Mouse (Mus musculus) heart, embryonic 16.5 days (tissue): ENCODE results near the gene Hdgfl2. TPM values are rescaled to one million over a fixed set of nuclear protein-coding genes. Genes with fewer than 3 reads are reported as not detected.

Experiments used
- ATAC-seq: fragments of 200-750 bp; cut with Nextera tagmentation; replicated peaks from 2 replicates; pipeline ENCODE4 v1.8.0; 2017; ENCODE audit warnings: moderate number of reproducible peaks; ENCODE audit not compliant: insufficient read depth, low FRiP score; ENCODE audit errors: extremely low read depth
- H3K27ac ChIP-seq: fragments of 300-500 bp; sonication (generic); 2 replicates; pipeline ENCODE4 v1.5.1; 2014; ENCODE audit warnings: mild to moderate bottlenecking, low read length, control low read depth, moderate library complexity
- H3K27me3 ChIP-seq: fragments of 300-500 bp; sonication (generic); 2 replicates; pipeline ENCODE4 v1.6.1; 2014; ENCODE audit warnings: low read length, mixed read lengths; ENCODE audit not compliant: control insufficient read depth, insufficient read depth
- H3K36me3 ChIP-seq: fragments of 300-500 bp; sonication (generic); 2 replicates; pipeline ENCODE4 v1.6.1; 2014; ENCODE audit not compliant: control insufficient read depth, insufficient read depth
- H3K4me1 ChIP-seq: fragments of 300-500 bp; sonication (generic); 2 replicates; pipeline ENCODE4 v1.6.1; 2014; ENCODE audit warnings: low read length, mixed read lengths; ENCODE audit not compliant: control insufficient read depth, insufficient read depth
- H3K4me2 ChIP-seq: fragments of 300-500 bp; sonication (generic); 2 replicates; pipeline ENCODE4 v1.6.1; 2014; ENCODE audit warnings: low read depth, mild to moderate bottlenecking, control low read depth, low read length
- H3K4me3 ChIP-seq: fragments of 300-500 bp; sonication (generic); 2 replicates; pipeline ENCODE4 v1.5.1; 2014; ENCODE audit warnings: mild to moderate bottlenecking, control low read depth, low read length
- H3K9ac ChIP-seq: fragments of 300-500 bp; sonication (generic); 2 replicates; pipeline ENCODE4 v1.6.1; 2014; ENCODE audit warnings: low read length, control low read depth
- H3K9me3 ChIP-seq: fragments of 300-500 bp; sonication (generic); replicated peaks from 2 replicates; pipeline ENCODE4 v1.6.1; 2016; ENCODE audit warnings: low read length; ENCODE audit not compliant: control insufficient read depth
- WGBS: fragments of 180-500 bp; shearing (Covaris S2); extraction: QIAGEN DNeasy Blood & Tissue Kit; methylation state at CpG from one replicate; pipeline ENCODE4 v1.1.7; 2014; 5-methylcytosine and 5-hydroxymethylcytosine counted together
- polyA plus RNA-seq: library from polyadenylated mRNA; unstranded; fragments of >200 nt; fragmentation: Nextera tagmentation; extraction: Ambion mirVana; gene quantifications from 2 replicates; pipeline ENCODE4 v1.2.1, GENCODE M21; 2015

Hdgfl2 gene
- polyA plus RNA-seq = 82.7 and 88.3 TPM in 2 replicates

DNA sequence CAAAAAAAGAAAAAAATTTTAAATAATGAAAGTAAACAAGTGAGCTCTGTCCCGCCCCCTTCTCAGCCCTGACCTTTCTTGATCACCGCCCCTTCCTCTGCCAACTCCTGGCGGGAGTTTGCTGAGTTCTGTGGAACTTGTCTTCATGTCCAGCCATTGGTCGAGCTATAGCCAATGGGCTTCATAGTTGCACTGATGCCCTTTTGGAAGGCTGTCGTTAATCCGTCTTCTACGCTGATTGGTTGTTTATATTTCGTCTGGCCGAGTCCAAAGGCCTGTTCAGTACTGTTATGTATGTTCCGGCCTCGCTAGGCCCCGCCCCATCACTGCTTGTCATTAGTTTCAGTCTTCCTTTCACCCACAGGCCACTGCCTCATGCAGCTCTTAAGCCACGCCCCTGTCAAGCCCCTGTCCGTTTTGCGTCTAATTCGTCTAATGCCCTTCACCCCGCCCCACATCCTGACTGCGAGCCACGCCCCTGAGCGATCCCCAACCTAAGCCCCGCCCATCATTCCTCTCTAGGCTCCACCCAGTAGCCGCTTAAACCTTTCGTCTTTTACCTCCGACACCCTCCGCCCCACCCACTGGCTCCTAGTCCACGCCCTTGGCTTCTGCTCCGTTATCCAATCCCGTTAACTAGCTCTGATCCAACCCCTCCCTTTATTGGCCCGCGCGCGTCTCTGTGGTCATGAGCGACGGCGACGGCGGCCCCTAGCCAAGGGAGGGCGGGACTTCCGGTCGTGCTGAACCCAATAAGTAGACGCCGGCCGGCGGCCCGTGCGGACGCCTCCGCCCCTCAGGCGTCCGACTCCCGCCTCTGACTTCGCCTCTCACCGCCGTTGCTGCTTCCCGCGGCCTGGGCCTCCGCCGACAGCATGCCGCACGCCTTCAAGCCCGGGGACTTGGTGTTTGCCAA is at the start of gene Hdgfl2:
Hdgfl2 (plus strand) TSS at position 755 of the 916 bp plus-strand sequence.
- Histone ChIP-seq H3K4me1 (peaks cover 25% of the 10 kb centered on the region), H3K4me3 (peak within 1 kb of the TSS; percentile 97), H3K4me2 (peak within 1 kb of the TSS; percentile 85), H3K27me3 (no peaks in the 10 kb centered on the region), H3K27ac (peak within 1 kb of the TSS; percentile 79), H3K36me3 (peaks cover 7% of the 10 kb centered on the region; the same call in 1 of the 2 replicates), H3K9me3 (no peaks in the 10 kb centered on the region), H3K9ac (peak within 1 kb of the TSS; percentile 95)
- under 1% methylated on average over 61 of the region's 61 CpGs for WGBS
- ATAC-seq = peak; percentile 92

GRCm38 (mm10) chr17:56030238-56030870 is 49.1 kb upstream of the Hdgfl2 start:
- peaks cover 47% of the 10 kb centered on the region for H3K4me1 ChIP-seq
- no peak overlapping the region for H3K4me3 ChIP-seq
- peak overlapping the region; percentile 38; the same call in 1 of the 2 replicates for H3K27ac ChIP-seq
- H3K9ac ChIP-seq = 0 out of 2 replicates have a peak overlapping the region, but pooled peaks have one; percentile 11
- no peaks in the 10 kb centered on the region for H3K9me3 ChIP-seq
- no peaks in the 10 kb centered on the region for H3K27me3 ChIP-seq
- no peak for ATAC-seq
- H3K4me2 ChIP-seq = no peak overlapping the region
- 85% methylated on average over 9 of the region's 9 CpGs for WGBS
- no peaks in the 10 kb centered on the region; the same call in 1 of the 2 replicates for H3K36me3 ChIP-seq

- no peaks in the 10 kb centered on the region for H3K9me3 ChIP-seq
- H3K4me1 ChIP-seq = peaks cover 49% of the 10 kb centered on the region
- ATAC-seq = no peak
- no peaks in the 10 kb centered on the region; the same call in 1 of the 2 replicates for H3K36me3 ChIP-seq
- no peaks in the 10 kb centered on the region for H3K27me3 ChIP-seq
- 32% methylated on average over 5 of the region's 5 CpGs for WGBS
- H3K4me2 ChIP-seq = no peak overlapping the region
- peak overlapping the region; percentile 38; the same call in 1 of the 2 replicates for H3K27ac ChIP-seq
- no peak overlapping the region for H3K4me3 ChIP-seq
- 0 out of 2 replicates have a peak overlapping the region, but pooled peaks have one; percentile 11 for H3K9ac ChIP-seq
Measured at GRCm38 (mm10) chr17:56030919-56031318, 48.5 kb upstream of the Hdgfl2 start.

DNA sequence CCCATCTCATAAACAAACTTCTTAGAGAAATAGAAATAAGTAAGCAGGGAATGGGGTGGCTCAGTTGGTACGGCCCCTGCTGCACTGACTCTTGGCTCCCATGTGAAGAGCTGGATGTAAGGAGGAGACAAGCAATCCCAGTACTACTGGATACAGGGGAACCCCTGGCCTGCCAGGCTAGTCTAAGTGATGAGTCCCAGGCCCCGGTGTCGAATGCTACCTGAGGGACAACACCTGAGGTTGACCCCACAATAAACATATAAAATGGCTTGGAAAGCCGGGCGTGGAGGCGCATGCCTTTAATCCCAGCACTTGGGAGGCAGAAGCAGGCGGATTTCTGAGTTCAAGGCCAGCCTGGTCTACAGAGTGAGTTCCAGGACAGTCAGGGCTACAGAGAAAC is 48.0 kb upstream of the Hdgfl2 start:
- ATAC-seq = no peak
- WGBS = 90% methylated on average over 7 of the region's 7 CpGs
- peaks cover 43% of the 10 kb centered on the region for H3K4me1 ChIP-seq
- H3K36me3 ChIP-seq = no peaks in the 10 kb centered on the region; the same call in 1 of the 2 replicates
- no peak overlapping the region for H3K4me2 ChIP-seq
- 0 out of 2 replicates have a peak overlapping the region, but pooled peaks have one; percentile 11 for H3K9ac ChIP-seq
- H3K27me3 ChIP-seq = no peaks in the 10 kb centered on the region
- H3K4me3 ChIP-seq = no peak overlapping the region
- peak overlapping the region; percentile 38; the same call in 1 of the 2 replicates for H3K27ac ChIP-seq
- H3K9me3 ChIP-seq = no peaks in the 10 kb centered on the region

GRCm38 (mm10) chr17:56032127-56032733 is 47.2 kb upstream of the Hdgfl2 start:
- Histone ChIP-seq H3K4me3 (no peak overlapping the region), H3K27ac (no peak overlapping the region), H3K4me2 (no peak overlapping the region), H3K27me3 (no peaks in the 10 kb centered on the region), H3K36me3 (no peaks in the 10 kb centered on the region; the same call in 1 of the 2 replicates), H3K9ac (peak overlapping the region; percentile 10; the same call in 1 of the 2 replicates), H3K4me1 (peaks cover 35% of the 10 kb centered on the region), H3K9me3 (no peaks in the 10 kb centered on the region)
- 74% methylated on average over 6 of the region's 6 CpGs for WGBS
- ATAC-seq = no peak

DNA sequence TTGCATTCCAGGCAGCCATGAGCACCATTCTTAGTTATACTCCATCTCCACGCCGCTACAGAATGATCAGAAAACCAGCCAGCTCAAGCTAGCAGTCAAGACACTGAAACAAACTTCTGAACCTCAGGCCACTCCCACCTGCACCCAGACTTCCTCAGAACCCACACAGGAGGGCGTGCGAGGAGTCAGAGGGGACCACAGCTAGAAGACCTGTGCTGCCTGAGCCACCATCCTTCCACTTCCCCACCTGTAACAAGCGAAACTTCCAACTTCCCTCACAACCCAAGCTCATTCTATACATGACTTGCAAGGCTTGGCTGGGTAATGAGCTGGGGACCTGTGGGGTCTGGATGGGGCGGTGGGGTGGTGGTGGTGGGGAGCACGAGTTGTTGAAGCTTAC is 46.6 kb upstream of the Hdgfl2 start:
- Histone ChIP-seq H3K4me1 (peaks cover 35% of the 10 kb centered on the region), H3K4me3 (no peak overlapping the region), H3K36me3 (no peaks in the 10 kb centered on the region; the same call in 1 of the 2 replicates), H3K4me2 (no peak overlapping the region), H3K9ac (0 out of 2 replicates have a peak overlapping the region, but pooled peaks have one; percentile 5), H3K9me3 (no peaks in the 10 kb centered on the region), H3K27ac (no peak overlapping the region), H3K27me3 (no peaks in the 10 kb centered on the region)
- ATAC-seq = no peak
- 61% methylated on average over 7 of the region's 7 CpGs for WGBS

DNA sequence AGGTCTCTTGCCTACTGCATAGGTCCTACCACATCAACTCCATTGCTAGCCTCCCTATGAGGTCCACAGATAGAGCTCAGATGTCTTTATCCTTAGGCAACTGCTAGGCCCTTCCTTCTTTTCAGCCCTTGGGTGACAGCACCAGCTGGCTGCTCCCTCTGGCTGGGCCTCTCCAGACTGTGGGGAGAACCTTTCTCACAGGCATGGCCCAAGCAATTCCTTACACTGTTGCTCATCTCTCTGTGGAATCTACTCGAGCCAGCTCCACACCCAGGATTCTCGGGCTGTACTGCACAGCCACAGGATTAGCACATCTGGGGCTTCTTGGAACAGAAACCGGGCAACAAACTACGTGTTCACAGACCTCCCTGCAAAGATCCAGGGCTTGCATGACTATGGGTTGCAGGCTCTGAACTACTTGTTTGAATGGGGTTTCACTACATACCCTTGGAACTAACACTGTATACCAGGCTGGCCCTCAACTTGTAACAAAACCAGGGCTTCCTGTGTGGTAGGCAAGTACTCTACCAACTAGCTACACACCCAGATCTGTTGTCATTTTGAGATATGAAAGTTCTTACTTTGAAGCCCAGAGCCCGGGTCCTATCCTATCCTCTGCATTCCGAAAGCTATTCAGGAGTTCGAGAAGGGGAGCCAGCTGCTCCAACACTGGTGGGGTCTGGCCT is 45.3 kb upstream of the Hdgfl2 start:
- Histone ChIP-seq H3K36me3 (no peaks in the 10 kb centered on the region; the same call in 1 of the 2 replicates), H3K9me3 (no peaks in the 10 kb centered on the region), H3K9ac (peak overlapping the region; percentile 30; the same call in 1 of the 2 replicates), H3K4me1 (peaks cover 35% of the 10 kb centered on the region), H3K27me3 (no peaks in the 10 kb centered on the region), H3K27ac (no peak overlapping the region), H3K4me3 (no peak overlapping the region), H3K4me2 (no peak overlapping the region)
- WGBS = 78% methylated on average over 7 of the region's 7 CpGs
- no peak for ATAC-seq

DNA sequence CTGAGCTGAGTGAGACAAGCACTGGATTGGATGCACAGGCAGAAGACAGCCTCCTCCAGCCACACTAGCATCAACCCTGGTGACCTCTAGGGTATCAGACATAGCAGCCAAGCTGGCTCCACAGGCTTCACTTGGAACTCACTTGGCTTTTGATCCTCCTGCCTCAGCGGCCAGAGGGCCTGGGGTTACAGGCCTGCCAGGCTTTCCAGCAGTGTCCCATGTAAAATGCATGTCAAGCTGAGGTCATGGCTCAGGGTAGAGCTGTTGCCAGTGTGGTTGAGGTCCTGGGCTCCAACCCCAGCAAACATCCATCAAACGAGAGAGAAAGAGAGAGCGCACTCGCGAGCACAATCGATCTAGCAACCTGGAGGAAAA is 44.7 kb upstream of the Hdgfl2 start:
- WGBS = 84% methylated on average over 6 of the region's 6 CpGs
- ATAC-seq = no peak
- Histone ChIP-seq H3K4me1 (peaks cover 35% of the 10 kb centered on the region), H3K27ac (no peak overlapping the region), H3K27me3 (no peaks in the 10 kb centered on the region), H3K36me3 (no peaks in the 10 kb centered on the region; the same call in 1 of the 2 replicates), H3K9me3 (no peaks in the 10 kb centered on the region), H3K9ac (peak overlapping the region; percentile 38; the same call in 1 of the 2 replicates), H3K4me2 (peak overlapping the region; percentile 79), H3K4me3 (no peak overlapping the region; the same call in 1 of the 2 replicates)
